Mouse (Mus musculus): ENCODE results near the gene Ttc41. TPM values are rescaled to one million over a fixed set of nuclear protein-coding genes. Genes with fewer than 3 reads are reported as not detected.

Ttc41 gene
- polyA plus RNA-seq, 1 experiment from 2014 or later, result 2.3 TPM

GRCm38 (mm10) chr10:86704589-86705191 lies 921 bp upstream of the Ttc41 start:
- Histone ChIP-seq H3K27ac (ENCODE audit: poor library complexity, severe bottlenecking) (peak overlapping the region; percentile 95), H3K4me1 (replicated peaks) (peaks cover 40% of the 10 kb centered on the region), H3K4me3 (peak overlapping the region; percentile 96), H3K36me3 (peaks cover 34% of the 10 kb centered on the region), H3K27me3 (replicated peaks) (no peaks in the 10 kb centered on the region), H3K9ac (peak overlapping the region; percentile 98), H3K4me2 (peak overlapping the region; percentile 87), H3K9me3 (replicated peaks) (no peaks in the 10 kb centered on the region)
- under 1% methylated on average over 33 of the region's 33 CpGs for WGBS
- no peak for ATAC-seq (ENCODE audit: insufficient number of reproducible peaks, low FRiP score)

DNA sequence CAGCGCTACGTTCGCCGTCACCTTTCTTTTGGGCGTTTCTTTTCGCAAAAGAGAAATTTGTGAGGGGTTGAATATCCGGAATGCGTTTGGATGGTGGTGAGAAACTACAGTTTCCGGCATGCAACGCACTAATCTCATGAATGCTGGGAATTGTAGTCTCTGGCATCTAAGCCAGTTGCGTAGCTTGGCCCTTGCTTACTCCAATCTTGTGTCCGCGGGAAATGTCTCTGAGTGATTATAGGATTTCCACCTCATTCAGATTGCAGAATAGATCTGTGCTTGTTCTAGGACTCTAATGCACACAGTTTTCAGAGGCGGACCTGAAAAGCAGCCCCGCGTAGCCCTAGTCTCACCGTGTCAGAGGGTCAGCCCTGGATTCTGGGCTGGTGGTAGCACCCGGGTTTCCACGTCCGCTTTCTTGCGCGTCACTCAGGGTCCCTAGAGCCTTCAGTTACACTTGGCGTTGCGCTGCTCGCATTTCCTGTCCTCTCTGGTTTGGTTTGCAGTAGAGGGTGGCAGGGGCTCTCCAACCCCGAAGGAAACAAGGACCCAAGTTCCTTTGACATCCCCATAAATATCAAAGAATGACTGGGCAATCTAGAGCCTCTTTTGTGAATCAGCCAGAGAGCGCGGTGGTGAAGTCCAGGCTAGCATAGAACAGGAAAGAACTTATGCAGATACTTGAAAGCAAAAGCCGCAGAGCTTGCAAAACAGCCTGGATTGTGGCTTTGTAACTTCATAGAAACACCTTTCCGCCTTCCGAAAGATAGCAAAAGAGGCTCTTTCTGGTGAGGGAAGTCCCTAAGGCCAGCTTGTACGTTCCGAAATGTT lies 526 bp downstream of the Ttc41 start:
- WGBS, result 4% methylated on average over 33 of the region's 33 CpGs
- Histone ChIP-seq H3K9me3 (replicated peaks) (no peaks in the 10 kb centered on the region), H3K27ac (ENCODE audit: poor library complexity, severe bottlenecking) (peak overlapping the region; percentile 93), H3K4me2 (peak overlapping the region; percentile 67), H3K9ac (peak overlapping the region; percentile 77), H3K4me1 (replicated peaks) (peaks cover 32% of the 10 kb centered on the region), H3K27me3 (replicated peaks) (no peaks in the 10 kb centered on the region), H3K4me3 (peak overlapping the region; percentile 96), H3K36me3 (peaks cover 21% of the 10 kb centered on the region)
- ATAC-seq (ENCODE audit: insufficient number of reproducible peaks, low FRiP score), result peak; percentile 87

GRCm38 (mm10) chr10:86707134-86707533 lies 1.5 kb downstream of the Ttc41 start:
- Histone ChIP-seq H3K4me2 (no peak overlapping the region), H3K9ac (no peak overlapping the region), H3K9me3 (replicated peaks) (no peaks in the 10 kb centered on the region), H3K4me3 (no peak overlapping the region), H3K4me1 (replicated peaks) (peaks cover 24% of the 10 kb centered on the region), H3K27me3 (replicated peaks) (no peaks in the 10 kb centered on the region), H3K27ac (ENCODE audit: poor library complexity, severe bottlenecking) (no peak overlapping the region), H3K36me3 (peaks cover 13% of the 10 kb centered on the region)
- WGBS, result 83% methylated on average over 3 of the region's 3 CpGs
- no peak for ATAC-seq (ENCODE audit: insufficient number of reproducible peaks, low FRiP score)

DNA sequence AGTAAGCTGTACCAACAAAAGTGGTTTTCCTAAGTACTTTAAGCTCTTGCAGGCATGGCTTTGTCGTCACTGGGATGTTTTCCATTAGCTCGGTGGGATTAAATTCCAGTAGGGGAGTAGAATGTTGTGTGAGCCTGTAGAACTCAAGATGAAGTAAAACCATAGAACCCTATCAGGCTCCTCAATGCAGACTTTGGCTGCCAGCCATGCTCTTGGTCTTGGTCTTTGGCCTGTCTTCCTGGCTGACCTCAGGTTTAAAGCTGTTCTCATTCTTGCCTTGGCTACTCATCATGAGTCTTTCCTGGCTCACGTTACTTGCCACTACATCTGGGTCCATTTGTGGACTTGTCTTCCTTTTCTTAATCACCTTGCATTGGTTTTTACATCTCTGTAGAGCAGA lies 6.5 kb downstream of the Ttc41 start:
- no peaks in the 10 kb centered on the region; the same call in 1 of the 2 replicates for H3K9me3 ChIP-seq (replicated peaks)
- H3K4me2 ChIP-seq, result no peak overlapping the region
- no peaks in the 10 kb centered on the region for H3K27me3 ChIP-seq (replicated peaks)
- 66% methylated on average over 3 of the region's 3 CpGs for WGBS
- H3K4me3 ChIP-seq, result no peak overlapping the region
- no peak for ATAC-seq (ENCODE audit: insufficient number of reproducible peaks, low FRiP score)
- H3K27ac ChIP-seq (ENCODE audit: poor library complexity, severe bottlenecking), result no peak overlapping the region
- H3K36me3 ChIP-seq, result no peaks in the 10 kb centered on the region
- H3K9ac ChIP-seq, result no peak overlapping the region
- peaks cover 4% of the 10 kb centered on the region; the same call in 1 of the 2 replicates for H3K4me1 ChIP-seq (replicated peaks)

DNA sequence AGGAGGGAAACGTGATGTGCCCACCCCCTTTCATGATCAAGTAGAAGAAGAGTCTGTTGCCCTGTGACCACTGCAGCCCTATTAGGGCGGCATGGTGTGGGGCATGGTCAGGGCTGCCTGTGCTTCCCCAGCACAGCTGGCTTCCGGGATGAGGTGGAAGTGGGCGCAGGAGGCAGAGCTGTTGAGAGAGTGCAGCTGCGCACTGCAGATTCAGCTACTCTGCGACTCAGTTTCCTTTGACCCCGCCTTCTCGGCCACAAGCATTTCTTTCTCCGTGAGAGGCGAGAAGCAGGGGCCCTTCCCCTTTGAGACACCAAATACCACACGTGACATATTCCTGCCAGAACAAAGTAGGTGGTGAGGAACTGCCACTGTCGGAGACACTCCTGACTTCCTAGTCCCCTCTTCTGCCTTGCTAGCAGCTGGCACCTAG lies 22.0 kb downstream of the Ttc41 start:
- Histone ChIP-seq H3K27ac (ENCODE audit: poor library complexity, severe bottlenecking) (no peak overlapping the region), H3K9me3 (replicated peaks) (no peaks in the 10 kb centered on the region), H3K4me3 (peak overlapping the region; percentile 33), H3K27me3 (replicated peaks) (no peaks in the 10 kb centered on the region), H3K9ac (peak overlapping the region; percentile 58), H3K36me3 (no peaks in the 10 kb centered on the region), H3K4me1 (replicated peaks) (peaks cover 15% of the 10 kb centered on the region; the same call in 1 of the 2 replicates), H3K4me2 (peak overlapping the region; percentile 74)
- ATAC-seq (ENCODE audit: insufficient number of reproducible peaks, low FRiP score), result peak; percentile 76
- 5% methylated on average over 12 of the region's 12 CpGs for WGBS

DNA sequence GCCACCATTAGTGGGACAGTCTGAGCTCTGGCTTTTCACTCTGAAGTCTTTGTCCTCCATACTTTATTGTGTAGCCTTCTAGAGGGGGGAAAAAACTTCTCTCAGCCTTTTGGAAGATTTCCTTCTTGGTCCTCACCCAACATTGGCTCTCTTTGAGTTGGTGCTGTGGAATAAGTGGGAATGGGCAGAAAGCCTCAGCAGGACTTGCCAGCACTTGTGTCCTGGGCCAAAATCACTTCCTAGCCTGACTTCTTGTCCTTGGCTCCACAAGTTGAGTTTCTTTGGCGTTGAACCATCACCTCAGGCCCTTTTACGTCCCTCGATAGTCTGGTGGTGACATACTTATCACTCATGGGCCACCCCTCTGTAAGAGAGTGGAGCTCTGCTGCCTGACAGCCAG lies 22.6 kb downstream of the Ttc41 start:
- peaks cover 15% of the 10 kb centered on the region; the same call in 1 of the 2 replicates for H3K4me1 ChIP-seq (replicated peaks)
- H3K27me3 ChIP-seq (replicated peaks), result no peaks in the 10 kb centered on the region
- H3K4me2 ChIP-seq, result peak overlapping the region; percentile 74
- H3K27ac ChIP-seq (ENCODE audit: poor library complexity, severe bottlenecking), result no peak overlapping the region
- no peak overlapping the region for H3K9ac ChIP-seq
- no peaks in the 10 kb centered on the region for H3K36me3 ChIP-seq
- whole genome bisulfite sequencing, result 69% methylated on average over 3 of the region's 3 CpGs
- no peaks in the 10 kb centered on the region for H3K9me3 ChIP-seq (replicated peaks)
- H3K4me3 ChIP-seq, result no peak overlapping the region
- ATAC-seq (ENCODE audit: insufficient number of reproducible peaks, low FRiP score), result no peak

- WGBS, result 12% methylated on average over 22 of the region's 22 CpGs
- H3K36me3 ChIP-seq, result no peaks in the 10 kb centered on the region
- ATAC-seq (ENCODE audit: insufficient number of reproducible peaks, low FRiP score), result peak; percentile 29; the same call in 1 of the 2 replicates
Observed at GRCm38 (mm10) chr10:86730823-86731499, 25.4 kb downstream of the Ttc41 start.

DNA sequence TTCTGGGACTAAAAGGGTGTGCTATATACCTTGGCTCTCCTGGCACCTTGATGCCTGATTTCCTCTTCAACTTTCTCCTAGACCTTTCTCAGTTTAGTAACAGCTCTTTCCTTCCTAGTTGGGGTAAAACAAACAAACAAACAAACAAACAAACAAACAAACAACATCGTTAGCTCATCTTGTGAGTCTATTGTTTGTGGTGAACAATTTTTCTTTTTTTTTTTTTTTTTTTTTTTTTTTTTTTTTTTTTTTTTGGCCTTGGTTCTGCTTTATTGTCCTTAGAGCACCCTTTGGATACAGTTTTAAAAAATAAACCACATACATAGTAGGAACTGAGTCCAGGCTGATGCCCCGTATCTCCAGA lies 25.9 kb downstream of the Ttc41 start:
- ATAC-seq (ENCODE audit: insufficient number of reproducible peaks, low FRiP score), result no peak
- no peaks in the 10 kb centered on the region for H3K36me3 ChIP-seq
- H3K27ac ChIP-seq (ENCODE audit: poor library complexity, severe bottlenecking), result no peak overlapping the region
- no peaks in the 10 kb centered on the region for H3K9me3 ChIP-seq (replicated peaks)
- H3K4me1 ChIP-seq (replicated peaks), result peaks cover 15% of the 10 kb centered on the region; the same call in 1 of the 2 replicates
- no peak overlapping the region for H3K4me2 ChIP-seq
- no peak overlapping the region for H3K4me3 ChIP-seq
- H3K27me3 ChIP-seq (replicated peaks), result no peaks in the 10 kb centered on the region
- WGBS, result 45% methylated on average over 2 of the region's 2 CpGs
- H3K9ac ChIP-seq, result no peak overlapping the region

More at GRCm38 (mm10) chr10:86730823-86731499, 25.4 kb downstream of the Ttc41 start:
- no peaks in the 10 kb centered on the region for H3K27me3 ChIP-seq (replicated peaks)
- H3K9ac ChIP-seq, result peak overlapping the region; percentile 56
- no peaks in the 10 kb centered on the region for H3K9me3 ChIP-seq (replicated peaks)
- H3K4me3 ChIP-seq, result peak overlapping the region; percentile 53
- H3K27ac ChIP-seq (ENCODE audit: poor library complexity, severe bottlenecking), result no peak overlapping the region
- H3K4me1 ChIP-seq (replicated peaks), result peaks cover 15% of the 10 kb centered on the region; the same call in 1 of the 2 replicates
- H3K4me2 ChIP-seq, result peak overlapping the region; percentile 76

GRCm38 (mm10) chr10:86735036-86735435 lies 29.4 kb downstream of the Ttc41 start:
- H3K27ac ChIP-seq (ENCODE audit: poor library complexity, severe bottlenecking), result no peak overlapping the region
- no peak for ATAC-seq (ENCODE audit: insufficient number of reproducible peaks, low FRiP score)
- no peaks in the 10 kb centered on the region for H3K36me3 ChIP-seq
- no peak overlapping the region for H3K4me2 ChIP-seq
- no peaks in the 10 kb centered on the region for H3K9me3 ChIP-seq (replicated peaks)
- no peak overlapping the region for H3K9ac ChIP-seq
- no peak overlapping the region for H3K4me3 ChIP-seq
- 87% methylated on average over 4 of the region's 4 CpGs for WGBS
- H3K4me1 ChIP-seq (replicated peaks), result no peaks in the 10 kb centered on the region
- no peaks in the 10 kb centered on the region for H3K27me3 ChIP-seq (replicated peaks)

GRCm38 (mm10) chr10:86742918-86743317 lies 37.3 kb downstream of the Ttc41 start:
- no peak overlapping the region for H3K27ac ChIP-seq (ENCODE audit: poor library complexity, severe bottlenecking)
- H3K9me3 ChIP-seq (replicated peaks), result no peaks in the 10 kb centered on the region
- no peak overlapping the region for H3K9ac ChIP-seq
- no peak overlapping the region for H3K4me2 ChIP-seq
- no peaks in the 10 kb centered on the region for H3K36me3 ChIP-seq
- no peaks in the 10 kb centered on the region for H3K27me3 ChIP-seq (replicated peaks)
- ATAC-seq (ENCODE audit: insufficient number of reproducible peaks, low FRiP score), result no peak
- H3K4me3 ChIP-seq, result no peak overlapping the region
- WGBS, result 76% methylated on average over 2 of the region's 2 CpGs
- H3K4me1 ChIP-seq (replicated peaks), result no peaks in the 10 kb centered on the region

GRCm38 (mm10) chr10:86744306-86744705 lies 38.7 kb downstream of the Ttc41 start:
- Histone ChIP-seq H3K27me3 (replicated peaks) (no peaks in the 10 kb centered on the region), H3K36me3 (no peaks in the 10 kb centered on the region)

More at GRCm38 (mm10) chr10:86744306-86744705, 38.7 kb downstream of the Ttc41 start:
- Histone ChIP-seq H3K4me1 (replicated peaks) (no peaks in the 10 kb centered on the region), H3K4me2 (no peak overlapping the region), H3K9me3 (replicated peaks) (no peaks in the 10 kb centered on the region), H3K9ac (no peak overlapping the region), H3K4me3 (no peak overlapping the region), H3K27ac (ENCODE audit: poor library complexity, severe bottlenecking) (no peak overlapping the region)
- no peak for ATAC-seq (ENCODE audit: insufficient number of reproducible peaks, low FRiP score)
- 85% methylated on average over 7 of the region's 7 CpGs for WGBS
